Mouse (Mus musculus) CH12.LX (cell line): ENCODE measurements around the gene Abhd11. TPM values are rescaled to one million over a fixed set of nuclear protein-coding genes. Genes with fewer than 3 reads are reported as not detected.
A peak's percentile ranks its signal among the peaks of the same experiment; 100 is the strongest.

Experiments
- DNase-seq: peaks from one replicate; pipeline ENCODE4 v3.0.0-alpha.2; 2013; ENCODE audit errors: extremely low read depth
- H3K27ac ChIP-seq: 2 replicates; pipeline ENCODE4 v1.5.1; 2012; ENCODE audit warnings: low read depth, mild to moderate bottlenecking, control low read depth, moderate library complexity; ENCODE audit not compliant: insufficient read depth
- H3K27me3 ChIP-seq: replicated peaks from 2 replicates; pipeline ENCODE3; 2012; ENCODE audit warnings: inconsistent platforms
- H3K36me3 ChIP-seq, 2 experiments: replicated peaks in 1 of 2; 2 replicates each; pipeline versions ENCODE3 to v1.6.1; 2012; ENCODE audit warnings: inconsistent platforms in 1 of 2, low read length in 1 of 2, mild to moderate bottlenecking in 1 of 2, mixed read lengths in 1 of 2, moderate library complexity in 1 of 2; ENCODE audit not compliant: control insufficient read depth in 1 of 2, insufficient read depth in 1 of 2
- H3K4me1 ChIP-seq, 2 experiments: 2 replicates each; pipeline ENCODE4 v1.6.1; 2012; ENCODE audit warnings: inconsistent platforms in 1 of 2, moderate library complexity in 1 of 2; ENCODE audit not compliant: insufficient read depth in 2 of 2, control insufficient read depth in 1 of 2
- H3K4me2 ChIP-seq: 2 replicates; pipeline ENCODE4 v1.6.1; 2012; ENCODE audit warnings: low read depth, mild to moderate bottlenecking, control low read depth; ENCODE audit not compliant: poor library complexity, insufficient read depth, severe bottlenecking
- H3K4me3 ChIP-seq, 3 experiments: fragments of 150-350 bp in 1 of 3; sonication (generic) in 1 of 3; replicated peaks in 1 of 3; 2 replicates each; pipeline versions ENCODE3 to v1.5.1; 2011 to 2012; ENCODE audit warnings: low read depth in 2 of 3, low read length in 2 of 3, mild to moderate bottlenecking in 2 of 3, moderate library complexity in 2 of 3, control low read depth in 1 of 3, improper control_type of control experiment in 1 of 3, inconsistent platforms in 1 of 3, mixed read lengths in 1 of 3; ENCODE audit not compliant: poor library complexity in 1 of 3
- H3K79me2 ChIP-seq: replicated peaks from 2 replicates; pipeline ENCODE4 v1.6.1; 2012; ENCODE audit warnings: mild to moderate bottlenecking, moderate library complexity; ENCODE audit not compliant: control insufficient read depth, poor library complexity, insufficient read depth, severe bottlenecking; ENCODE audit errors: extremely low read depth
- H3K9ac ChIP-seq: 2 replicates; pipeline ENCODE4 v1.6.1; 2012; ENCODE audit warnings: low read depth, mild to moderate bottlenecking, control low read depth, moderate library complexity; ENCODE audit not compliant: insufficient read depth
- H3K9me3 ChIP-seq: replicated peaks from 2 replicates; pipeline ENCODE3; 2012; ENCODE audit warnings: low read length, inconsistent platforms, mixed read lengths
- BHLHE40 ChIP-seq: IDR thresholded peaks from 2 replicates; pipeline ENCODE4 v1.6.1; 2011; ENCODE audit warnings: mild to moderate bottlenecking, low read depth, low read length, improper control_type of control experiment
- CHD1 ChIP-seq: IDR thresholded peaks from 2 replicates; pipeline ENCODE4 v1.6.1; 2012; ENCODE audit warnings: low read depth, low read length, improper control_type of control experiment, inconsistent platforms
- CHD2 ChIP-seq: IDR thresholded peaks from 2 replicates; pipeline ENCODE4 v1.6.1; 2011; ENCODE audit warnings: low read length, improper control_type of control experiment
- CTCF ChIP-seq, 2 experiments: IDR thresholded peaks in 1 of 2; conservative IDR thresholded peaks in 1 of 2; 2 replicates each; pipeline ENCODE4 v1.5.1; 2011 to 2012; ENCODE audit warnings: low read depth in 2 of 2, low read length in 2 of 2, improper control_type of control experiment in 1 of 2, inconsistent platforms in 1 of 2, mild to moderate bottlenecking in 1 of 2, moderate library complexity in 1 of 2
- GABPA ChIP-seq: IDR thresholded peaks from 2 replicates; pipeline ENCODE4 v1.6.1; 2012; ENCODE audit warnings: low read depth, low read length, improper control_type of control experiment, inconsistent platforms; ENCODE audit not compliant: insufficient replicate concordance
- HCFC1 ChIP-seq: IDR thresholded peaks from 2 replicates; pipeline ENCODE4 v1.6.1; 2012; ENCODE audit warnings: low read depth, mild to moderate bottlenecking, inconsistent platforms, low read length, improper control_type of control experiment
- IRF4 ChIP-seq: IDR thresholded peaks from 2 replicates; pipeline ENCODE4 v1.6.1; 2014; ENCODE audit warnings: low read depth, mild to moderate bottlenecking, inconsistent platforms, low read length, improper control_type of control experiment
- JUN ChIP-seq: IDR thresholded peaks from 2 replicates; pipeline ENCODE4 v1.6.1; 2011; ENCODE audit warnings: low read depth, mild to moderate bottlenecking, low read length, improper control_type of control experiment, moderate library complexity; ENCODE audit not compliant: insufficient read depth
- MAX ChIP-seq: IDR thresholded peaks from 2 replicates; pipeline ENCODE4 v1.6.1; 2011; ENCODE audit warnings: low read length, improper control_type of control experiment
- MAZ ChIP-seq: IDR thresholded peaks from 2 replicates; pipeline ENCODE4 v1.6.1; 2012; ENCODE audit warnings: low read depth, mild to moderate bottlenecking, inconsistent platforms, low read length, improper control_type of control experiment, moderate library complexity
- MEF2A ChIP-seq: IDR thresholded peaks from 2 replicates; pipeline ENCODE4 v1.6.1; 2014; ENCODE audit warnings: low read depth, mild to moderate bottlenecking, inconsistent platforms, low read length, improper control_type of control experiment, borderline replicate concordance
- MXI1 ChIP-seq: IDR thresholded peaks from 2 replicates; pipeline ENCODE4 v1.6.1; 2011; ENCODE audit warnings: mild to moderate bottlenecking, low read depth, low read length, improper control_type of control experiment
- NELFE ChIP-seq: IDR thresholded peaks from 2 replicates; pipeline ENCODE4 v1.6.1; 2011; ENCODE audit warnings: low read depth, low read length, improper control_type of control experiment
- RAD21 ChIP-seq: IDR thresholded peaks from 2 replicates; pipeline ENCODE4 v1.6.1; 2011; ENCODE audit warnings: low read depth, mild to moderate bottlenecking, low read length, improper control_type of control experiment, moderate library complexity
- RCOR1 ChIP-seq: conservative IDR thresholded peaks from 2 replicates; pipeline ENCODE4 v1.6.1; 2012; ENCODE audit warnings: low read depth, mild to moderate bottlenecking, inconsistent platforms, low read length, improper control_type of control experiment
- SMC3 ChIP-seq: IDR thresholded peaks from 2 replicates; pipeline ENCODE4 v1.6.1; 2011; ENCODE audit warnings: low read depth, low read length, improper control_type of control experiment
- USF1 ChIP-seq: IDR thresholded peaks from 2 replicates; pipeline ENCODE4 v1.6.1; 2014; ENCODE audit warnings: low read depth, mild to moderate bottlenecking, inconsistent platforms, low read length, improper control_type of control experiment
- ZC3H11A ChIP-seq: IDR thresholded peaks from 2 replicates; pipeline ENCODE4 v1.6.1; 2012; ENCODE audit warnings: low read depth, mild to moderate bottlenecking, inconsistent platforms, low read length, improper control_type of control experiment
- ZKSCAN1 ChIP-seq: IDR thresholded peaks from 2 replicates; pipeline ENCODE4 v1.6.1; 2012; ENCODE audit warnings: low read depth, inconsistent platforms, low read length, improper control_type of control experiment, borderline replicate concordance
- dilution Hi-C: fragments of 300-500 bp; cut with MboI; formaldehyde crosslinking; loops from 2 replicates; pipeline ENCODE4 v1.14.3; 2020; ENCODE audit warnings: low sequenced_read_pairs; ENCODE audit not compliant: extremely low pct_unique_long_range_greater_than_20kb, extremely low pct_ligation_motif_present
- in situ Hi-C: fragments of 300-500 bp; cut with MboI; formaldehyde crosslinking; loops from 3 replicates; pipeline ENCODE4 v1.14.3; 2019; ENCODE audit warnings: low sequenced_read_pairs, low pct_ligation_motif_present, low pct_unique_long_range_greater_than_20kb, mixed read lengths
- polyA plus RNA-seq: library from polyadenylated mRNA; unstranded; fragments of >175 nt; gene quantifications from 2 replicates; pipeline ENCODE4 v1.2.1, GENCODE M21; 2012; ENCODE audit warnings: low read depth; ENCODE audit not compliant: insufficient read length
- total RNA-seq, 2 experiments: library from RNA; depleted of rRNA; stranded (reverse); fragments of 300-350 nt in 1 of 2; fragments of >200 nt in 1 of 2; gene quantifications; 2 replicates each; pipeline ENCODE4 v1.2.3; 2012 to 2014

Abhd11 gene
- total and polyA plus RNA-seq, 3 experiments = 32.1 to 36.6 (median 36.0) TPM

DNA sequence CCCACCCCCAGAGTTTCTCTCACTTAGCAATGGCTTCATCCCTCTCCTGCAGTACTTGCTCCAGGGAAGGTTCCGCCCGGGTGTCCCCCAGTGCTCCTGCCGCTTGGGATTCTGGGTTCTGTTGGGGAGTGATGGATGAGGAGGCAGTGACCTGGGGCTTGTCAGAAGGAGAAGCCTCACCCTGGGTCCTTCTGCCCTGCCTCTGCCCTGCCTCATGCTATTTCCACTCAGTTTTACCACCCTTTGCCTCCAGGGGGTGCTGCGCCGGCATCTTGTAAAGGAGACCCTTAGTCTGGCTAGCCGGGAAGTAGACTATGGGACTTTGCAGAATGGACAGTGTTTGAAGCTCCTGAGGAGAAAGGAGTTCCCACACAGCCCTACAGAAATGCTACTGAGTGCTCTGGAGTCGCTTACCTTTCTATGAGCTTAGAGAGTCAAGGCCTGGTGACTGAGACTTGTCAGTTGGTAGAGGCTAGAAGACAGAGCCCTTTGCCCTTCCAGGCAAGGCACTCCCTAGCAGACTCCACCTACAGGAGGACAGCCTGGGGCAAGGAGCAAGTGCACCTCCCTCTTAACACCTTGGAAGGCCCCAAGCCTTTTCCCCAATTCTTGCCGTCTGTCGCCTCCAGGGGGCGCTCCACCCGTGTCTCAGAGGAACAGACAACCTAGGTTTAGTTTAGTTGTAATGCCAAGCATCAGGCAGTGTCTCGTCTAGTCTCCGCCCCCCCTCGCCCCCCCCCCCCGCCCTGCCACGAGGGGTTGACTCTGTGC, 3.9 kb downstream of the Abhd11 start (continued):
- TF ChIP-seq USF1 (no peak), RCOR1 (no peak), GABPA (no peak), MAX (no peak), CTCF (conservative IDR thresholded peaks at IDR 0.05 in 1 of 2, IDR thresholded peaks at IDR 0.05 in 1 of 2; ENCODE audit: low read depth in 2 of 2, low read length in 2 of 2) (peak; percentile 63 to 80), MXI1 (no peak), RAD21 (peak; percentile 24), CHD2 (no peak)

DNA sequence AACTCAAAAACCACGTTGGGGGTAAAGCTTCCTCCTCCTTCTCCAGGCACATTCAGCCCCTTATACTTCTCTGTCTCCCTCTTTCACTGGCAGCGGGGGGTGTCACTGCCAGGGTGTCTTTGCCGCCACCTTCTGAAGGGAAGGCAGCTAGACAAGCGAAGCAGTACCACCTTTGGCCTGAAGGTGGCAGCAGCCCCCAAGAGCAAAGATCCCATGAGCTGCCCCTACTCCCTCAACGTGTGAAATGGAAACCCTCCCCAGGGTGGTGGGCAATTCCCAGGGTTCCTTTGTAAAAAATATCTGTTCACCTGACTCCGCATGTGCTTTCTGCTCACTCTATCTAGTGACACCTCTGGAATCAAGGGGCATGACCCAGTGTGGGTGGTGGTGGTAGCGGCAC, 6.5 kb downstream of the Abhd11 start:
- no peak overlapping the region for H3K9ac ChIP-seq
- H3K36me3 ChIP-seq = peaks cover 2 to 18% of the 10 kb centered on the region in 2 experiments
- no peak overlapping the region for H3K4me3 ChIP-seq
- no peak overlapping the region for H3K27ac ChIP-seq
- no peaks in the 10 kb centered on the region for H3K9me3 ChIP-seq
- H3K4me2 ChIP-seq = no peak overlapping the region
- in situ Hi-C loops (loop anchor here (5.0 kb wide), 1 partner anchor 87 kb away; no protein-coding TSS in a partner anchor), dilution Hi-C loops (no loop called here)
- H3K79me2 ChIP-seq = no peaks in the 10 kb centered on the region; the same call in 1 of the 2 replicates
- peaks cover 4% of the 10 kb centered on the region for H3K27me3 ChIP-seq
- peak; percentile 82 for DNase-seq
- peaks cover 5 to 24% of the 10 kb centered on the region in 2 experiments for H3K4me1 ChIP-seq
- no peak for TF ChIP-seq MXI1
- TF ChIP-seq MAZ = peak; percentile 63; the same call in 1 of the 2 replicates
- TF ChIP-seq IRF4 = 0 out of 2 replicates have a peak, but pooled peaks have one; percentile 46
- peak; percentile 85 to 98 for TF ChIP-seq CTCF (conservative IDR thresholded peaks at IDR 0.05 in 1 of 2, IDR thresholded peaks at IDR 0.05 in 1 of 2; ENCODE audit: low read depth in 2 of 2, low read length in 2 of 2)
- TF ChIP-seq SMC3 = peak; percentile 73
- TF ChIP-seq JUN = no peak
- peak; percentile 53; the same call in 1 of the 2 replicates for TF ChIP-seq MEF2A
- peak; percentile 35; the same call in 1 of the 2 replicates for TF ChIP-seq HCFC1
- peak; percentile 59; the same call in 1 of the 2 replicates for TF ChIP-seq NELFE
- TF ChIP-seq ZC3H11A = 0 out of 2 replicates have a peak, but pooled peaks have one; percentile 14
- no peak for TF ChIP-seq ZKSCAN1
- peak; percentile 30; the same call in 1 of the 2 replicates for TF ChIP-seq BHLHE40
- TF ChIP-seq CHD1 = no peak
- TF ChIP-seq RAD21 = peak; percentile 89
